Mouse (Mus musculus) forebrain, postnatal 0 days (tissue): ENCODE measurements around the gene Mex3a. TPM values are rescaled to one million over a fixed set of nuclear protein-coding genes. Genes with fewer than 3 reads are reported as not detected.

Experiments used
- ATAC-seq: fragments of 200-750 bp; cut with Nextera tagmentation; 2 replicates; pipeline ENCODE4 v1.8.0; 2017; ENCODE audit warnings: mild to moderate bottlenecking, moderate library complexity
- DNase-seq: peaks from one replicate; pipeline ENCODE4 v3.0.0-alpha.2; 2015
- H3K27ac ChIP-seq: fragments of 300-500 bp; sonication (generic); 2 replicates; pipeline ENCODE4 v1.5.1; 2014; ENCODE audit warnings: low read depth, mild to moderate bottlenecking, antibody characterized with exemption, low read length, moderate library complexity, mixed read lengths
- H3K27me3 ChIP-seq: fragments of 300-500 bp; sonication (generic); 2 replicates; pipeline ENCODE4 v1.6.1; 2014; ENCODE audit warnings: mild to moderate bottlenecking, low read length, mixed read lengths; ENCODE audit not compliant: insufficient read depth
- H3K36me3 ChIP-seq: fragments of 300-500 bp; sonication (generic); 2 replicates; pipeline ENCODE4 v1.6.1; 2014; ENCODE audit warnings: mild to moderate bottlenecking, moderate library complexity; ENCODE audit not compliant: insufficient read depth
- H3K4me1 ChIP-seq: fragments of 300-500 bp; sonication (generic); 2 replicates; pipeline ENCODE4 v1.6.1; 2014; ENCODE audit warnings: antibody characterized with exemption; ENCODE audit not compliant: insufficient read depth
- H3K4me2 ChIP-seq: fragments of 300-500 bp; sonication (generic); 2 replicates; pipeline ENCODE4 v1.6.1; 2014; ENCODE audit warnings: low read depth, mild to moderate bottlenecking, moderate library complexity
- H3K4me3 ChIP-seq: fragments of 300-500 bp; sonication (generic); 2 replicates; pipeline ENCODE4 v1.5.1; 2014; ENCODE audit warnings: low read depth, low read length, mixed read lengths
- H3K9ac ChIP-seq: fragments of 300-500 bp; sonication (generic); 2 replicates; pipeline ENCODE4 v1.6.1; 2014; ENCODE audit warnings: mild to moderate bottlenecking
- H3K9me3 ChIP-seq: fragments of 300-500 bp; sonication (generic); 2 replicates; pipeline ENCODE4 v1.6.1; 2016; ENCODE audit warnings: low read length
- CTCF ChIP-seq: sonication (generic); IDR thresholded peaks from 2 replicates; pipeline ENCODE4 v1.5.1; 2016; ENCODE audit warnings: antibody characterized with exemption, control low read depth, low read depth
- WGBS: fragments of 180-500 bp; shearing (Covaris S2); extraction: QIAGEN DNeasy Blood & Tissue Kit; methylation state at CpG from one replicate; pipeline ENCODE4 v1.1.7; 2014; 5-methylcytosine and 5-hydroxymethylcytosine counted together
- polyA plus RNA-seq: library from polyadenylated mRNA; unstranded; fragments of >200 nt; fragmentation: Nextera tagmentation; extraction: Ambion mirVana; gene quantifications from 2 replicates; pipeline ENCODE4 v1.2.1, GENCODE M21; 2015
- total RNA-seq: library from RNA; depleted of rRNA; stranded (reverse); fragments of >200 nt; gene quantifications from 2 replicates; pipeline ENCODE4 v1.2.3, GENCODE M21; 2014

Mex3a gene
- total and polyA plus RNA-seq, 2 experiments from 2014 or later: 20.5 to 71.9 TPM

DNA sequence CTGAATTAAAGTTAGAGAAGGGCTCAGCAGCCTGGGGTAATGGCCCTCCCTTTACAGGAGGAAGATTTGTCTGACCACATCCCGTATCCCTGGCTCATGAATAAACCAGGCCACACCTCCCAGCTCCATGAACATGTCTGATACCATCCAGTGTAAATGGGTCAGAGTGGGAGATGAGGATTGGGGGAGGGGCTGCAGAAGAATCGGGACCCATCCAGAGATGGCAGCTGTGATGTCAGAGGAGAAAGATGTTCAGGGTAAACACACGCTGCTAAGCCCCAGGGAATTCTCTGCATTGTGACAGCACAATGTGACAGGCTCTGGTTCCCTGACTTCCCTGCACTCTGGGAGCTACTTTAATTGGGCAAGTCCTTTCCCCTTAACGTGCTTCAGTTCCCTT is 31.2 kb downstream of the Mex3a start:
- Histone ChIP-seq H3K4me1 (no peaks in the 10 kb centered on the region), H3K36me3 (peaks cover 94% of the 10 kb centered on the region), H3K27ac (no peak overlapping the region), H3K9ac (no peak overlapping the region), H3K4me3 (no peak overlapping the region), H3K9me3 (no peaks in the 10 kb centered on the region), H3K4me2 (no peak overlapping the region), H3K27me3 (no peaks in the 10 kb centered on the region)
- TF ChIP-seq CTCF: no peak
- no peak for ATAC-seq
- WGBS: 71% methylated on average over 4 of the region's 4 CpGs
- DNase-seq: no peak

DNA sequence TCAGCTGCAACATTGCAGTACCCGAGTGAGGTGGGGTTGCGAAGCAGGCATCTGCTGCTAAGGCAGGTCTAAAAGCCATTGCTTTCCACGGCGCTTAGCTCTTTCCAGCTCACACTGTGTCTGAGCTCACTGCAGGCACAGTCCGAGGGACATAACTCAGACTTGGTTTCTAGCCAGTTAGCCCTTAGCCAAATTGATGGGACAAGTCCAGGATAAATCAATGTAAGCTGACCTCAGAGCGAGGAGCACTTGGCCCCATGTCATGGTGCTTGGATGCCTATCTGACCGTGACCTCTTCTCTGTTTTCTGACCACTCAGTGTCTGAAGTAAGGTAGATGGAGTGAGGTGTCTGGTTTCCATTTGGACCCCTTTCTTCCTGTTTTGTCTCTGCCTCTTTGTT is 31.8 kb downstream of the Mex3a start:
- Histone ChIP-seq H3K4me3 (no peak overlapping the region), H3K27ac (no peak overlapping the region), H3K36me3 (peaks cover 94% of the 10 kb centered on the region), H3K9me3 (no peaks in the 10 kb centered on the region), H3K27me3 (no peaks in the 10 kb centered on the region), H3K4me1 (no peaks in the 10 kb centered on the region), H3K4me2 (no peak overlapping the region), H3K9ac (no peak overlapping the region)
- WGBS: 81% methylated on average over 7 of the region's 7 CpGs
- ATAC-seq (no peak), DNase-seq (no peak)
- no peak for TF ChIP-seq CTCF

DNA sequence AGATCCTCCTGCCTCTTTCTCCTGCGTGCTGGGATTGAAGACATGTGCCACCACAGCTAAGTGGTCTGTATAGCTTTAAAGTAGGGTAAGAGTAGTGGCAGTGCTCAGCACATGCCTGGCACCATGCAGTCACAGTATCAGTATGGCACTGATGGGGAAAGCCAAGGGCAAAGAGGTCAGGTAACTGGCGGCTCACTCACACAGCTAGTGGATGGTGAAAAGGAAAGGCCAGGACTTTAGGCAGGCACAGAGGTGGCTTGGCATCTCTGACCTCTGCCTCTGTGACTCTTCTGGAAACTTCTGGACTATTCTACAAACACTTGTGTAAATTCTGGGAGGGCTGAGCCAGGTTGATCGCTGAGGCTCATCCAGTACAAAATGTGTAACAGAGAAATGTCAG is 33.9 kb downstream of the Mex3a start:
- no peaks in the 10 kb centered on the region for H3K4me1 ChIP-seq
- DNase-seq (no peak), ATAC-seq (no peak)
- WGBS: 88% methylated on average over 3 of the region's 3 CpGs
- peaks cover 88% of the 10 kb centered on the region for H3K36me3 ChIP-seq
- H3K9me3 ChIP-seq: no peaks in the 10 kb centered on the region
- H3K4me3 ChIP-seq: no peak overlapping the region
- no peak overlapping the region for H3K9ac ChIP-seq
- no peak for TF ChIP-seq CTCF
- no peak overlapping the region for H3K4me2 ChIP-seq
- no peaks in the 10 kb centered on the region for H3K27me3 ChIP-seq
- no peak overlapping the region for H3K27ac ChIP-seq

DNA sequence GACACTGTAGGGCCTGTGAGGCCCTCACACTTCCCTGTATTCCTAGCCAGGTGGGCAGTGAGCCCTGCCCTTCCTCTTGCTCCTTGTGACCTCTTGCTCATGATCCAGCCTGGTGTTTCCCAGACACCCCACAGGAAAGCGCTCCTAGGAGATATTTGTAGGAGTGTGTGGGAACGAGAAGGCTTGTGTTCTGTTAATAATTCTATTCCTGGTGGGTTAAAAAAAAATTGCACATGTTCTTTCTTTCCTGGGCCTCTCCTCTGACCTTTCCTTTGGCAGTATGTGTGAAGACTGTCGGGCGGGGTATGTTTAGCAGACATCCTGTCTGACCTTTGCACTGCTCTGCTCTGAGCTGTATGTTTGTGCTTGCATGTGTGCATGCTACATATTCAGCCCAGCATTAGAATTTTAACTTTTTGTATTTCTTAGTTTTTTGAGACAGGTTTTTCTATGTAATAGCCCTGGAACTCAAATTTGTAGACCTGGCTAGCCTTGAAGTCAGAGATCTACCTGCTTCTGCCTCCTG is 34.4 kb downstream of the Mex3a start:
- 95% methylated on average over 4 of the region's 4 CpGs for WGBS
- Histone ChIP-seq H3K4me2 (no peak overlapping the region), H3K9me3 (no peaks in the 10 kb centered on the region), H3K4me3 (no peak overlapping the region), H3K9ac (no peak overlapping the region), H3K4me1 (no peaks in the 10 kb centered on the region), H3K36me3 (peaks cover 83% of the 10 kb centered on the region), H3K27ac (no peak overlapping the region), H3K27me3 (no peaks in the 10 kb centered on the region)
- no peak for TF ChIP-seq CTCF
- DNase-seq (no peak), ATAC-seq (no peak)

DNA sequence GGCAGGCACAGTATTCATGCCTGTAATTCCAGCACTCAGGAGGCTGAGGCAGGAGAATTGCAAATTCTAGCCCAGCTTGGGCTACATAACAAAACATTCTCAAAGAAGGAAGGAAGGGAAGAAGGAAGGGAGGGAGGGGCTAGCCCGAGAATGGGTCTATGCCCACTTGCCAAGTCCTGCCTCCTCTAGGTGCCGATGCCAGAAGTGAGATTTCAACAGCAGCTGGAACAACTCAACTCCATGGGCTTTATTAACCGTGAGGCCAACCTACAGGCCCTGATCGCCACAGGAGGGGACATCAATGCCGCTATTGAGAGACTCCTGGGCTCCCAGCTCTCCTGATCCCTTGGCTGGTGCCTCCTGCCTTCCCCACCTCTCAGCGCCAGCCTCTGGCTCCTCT is 35.7 kb downstream of the Mex3a start:
- TF ChIP-seq CTCF: no peak
- Histone ChIP-seq H3K9ac (no peak overlapping the region), H3K4me1 (no peaks in the 10 kb centered on the region), H3K4me2 (no peak overlapping the region), H3K4me3 (no peak overlapping the region), H3K27me3 (no peaks in the 10 kb centered on the region), H3K36me3 (peaks cover 72% of the 10 kb centered on the region), H3K27ac (no peak overlapping the region), H3K9me3 (no peaks in the 10 kb centered on the region)
- no peak for DNase-seq
- ATAC-seq: no peak
- 95% methylated on average over 6 of the region's 6 CpGs for WGBS

DNA sequence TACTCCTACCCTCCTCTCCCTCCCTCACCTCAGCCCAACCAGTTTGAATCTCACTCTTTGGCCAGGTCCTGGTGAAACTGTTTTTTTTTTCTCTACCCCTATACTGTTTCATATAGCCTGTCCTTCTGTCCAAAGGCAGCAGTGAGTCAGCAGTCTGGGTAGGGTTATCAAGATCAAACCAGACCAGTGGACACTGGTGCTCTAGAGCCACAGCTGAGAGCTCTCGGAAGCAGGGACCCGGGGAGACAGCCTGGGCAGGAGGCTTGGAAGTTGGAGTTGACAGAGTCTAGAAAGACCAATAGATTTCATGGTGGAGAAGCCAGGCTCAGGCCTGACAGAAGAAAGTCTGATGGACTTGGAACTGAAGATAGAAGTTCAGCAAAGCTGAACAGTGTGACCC is 36.4 kb downstream of the Mex3a start:
- peaks cover 65% of the 10 kb centered on the region for H3K36me3 ChIP-seq
- 98% methylated on average over 2 of the region's 2 CpGs for WGBS
- DNase-seq: no peak

DNA sequence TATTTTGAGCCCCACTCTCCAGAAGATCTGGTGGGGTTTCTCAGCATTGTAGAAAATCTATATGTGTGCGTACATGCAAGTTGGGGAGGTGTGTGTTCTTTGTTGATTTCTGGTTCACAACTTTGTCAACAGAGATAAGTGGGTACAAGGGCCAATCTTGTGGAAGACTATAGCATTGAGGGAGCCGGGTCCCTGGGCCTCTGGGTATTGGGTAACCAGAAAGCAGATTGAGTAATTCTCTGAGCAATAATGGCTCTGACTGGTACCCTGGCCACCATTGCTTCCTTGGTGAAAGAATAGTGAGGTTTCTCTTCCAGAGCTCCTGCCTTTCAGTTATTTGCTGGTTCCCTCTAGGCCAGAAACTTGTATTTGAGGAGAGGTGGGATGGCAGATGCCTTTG is 36.9 kb downstream of the Mex3a start:
- WGBS: 93% methylated on average over 2 of the region's 2 CpGs
- Histone ChIP-seq H3K9me3 (no peaks in the 10 kb centered on the region), H3K27me3 (no peaks in the 10 kb centered on the region), H3K27ac (no peak overlapping the region), H3K4me2 (no peak overlapping the region), H3K4me1 (no peaks in the 10 kb centered on the region), H3K9ac (no peak overlapping the region), H3K36me3 (peaks cover 60% of the 10 kb centered on the region), H3K4me3 (no peak overlapping the region)
- no peak for DNase-seq
- no peak for TF ChIP-seq CTCF
- ATAC-seq: no peak

More for the DNA sequence above, 36.4 kb downstream of the Mex3a start:
- Histone ChIP-seq H3K4me1 (no peaks in the 10 kb centered on the region), H3K9ac (no peak overlapping the region), H3K4me3 (no peak overlapping the region), H3K9me3 (no peaks in the 10 kb centered on the region), H3K4me2 (no peak overlapping the region), H3K27ac (no peak overlapping the region), H3K27me3 (no peaks in the 10 kb centered on the region)
- no peak for TF ChIP-seq CTCF
- no peak for ATAC-seq
